Mouse (Mus musculus): ENCODE measurements around the gene Ccdc154.

Ccdc154 gene

GRCm38 (mm10) chr17:25184129-25184691 is 21.9 kb downstream of the Ccdc154 start, which contains the start of gene BC003965:
Gene BC003965 (plus strand): TSS chr17:25184554.
- in situ Hi-C loops (cut with MboI; ENCODE audit: low sequenced_read_pairs): no loop called here

- in situ Hi-C loops (cut with MboI; ENCODE audit: low sequenced_read_pairs): no loop called here
These were observed 22.7 kb downstream of the Ccdc154 start for GRCm38 (mm10) chr17:25184961-25185360.

GRCm38 (mm10) chr17:25187784-25188149 is 25.5 kb downstream of the Ccdc154 start:
- in situ Hi-C loops (cut with MboI; ENCODE audit: low sequenced_read_pairs): no loop called here

GRCm38 (mm10) chr17:25188150-25189031 is 26.1 kb downstream of the Ccdc154 start, which contains the start of gene Unkl:
Gene Unkl (plus strand): TSS chr17:25188397.
- in situ Hi-C loops (cut with MboI; ENCODE audit: low sequenced_read_pairs): no loop called here

- in situ Hi-C loops (cut with MboI; ENCODE audit: low sequenced_read_pairs): no loop called here
These were observed 26.8 kb downstream of the Ccdc154 start for GRCm38 (mm10) chr17:25189091-25189490.

GRCm38 (mm10) chr17:25202401-25202800 is 40.1 kb downstream of the Ccdc154 start:
- in situ Hi-C loops (cut with MboI; ENCODE audit: low sequenced_read_pairs): no loop called here

GRCm38 (mm10) chr17:25210006-25210405 is 47.7 kb downstream of the Ccdc154 start:
- in situ Hi-C loops (cut with MboI; ENCODE audit: low sequenced_read_pairs): no loop called here

GRCm38 (mm10) chr17:25210680-25211466 is 48.6 kb downstream of the Ccdc154 start:
- in situ Hi-C loops (cut with MboI; ENCODE audit: low sequenced_read_pairs): no loop called here

GRCm38 (mm10) chr17:25211705-25212104 is 49.4 kb downstream of the Ccdc154 start:
- in situ Hi-C loops (cut with MboI; ENCODE audit: low sequenced_read_pairs): no loop called here

- in situ Hi-C loops (cut with MboI; ENCODE audit: low sequenced_read_pairs): no loop called here
These were observed 53.2 kb downstream of the Ccdc154 start for GRCm38 (mm10) chr17:25215431-25215830.

GRCm38 (mm10) chr17:25218967-25219366 is 56.7 kb downstream of the Ccdc154 start:
- in situ Hi-C loops (cut with MboI; ENCODE audit: low sequenced_read_pairs): no loop called here

- in situ Hi-C loops (cut with MboI; ENCODE audit: low sequenced_read_pairs): no loop called here
These were observed 57.4 kb downstream of the Ccdc154 start for GRCm38 (mm10) chr17:25219492-25220295.

GRCm38 (mm10) chr17:25220746-25221145 is 58.5 kb downstream of the Ccdc154 start:
- in situ Hi-C loops (cut with MboI; ENCODE audit: low sequenced_read_pairs): no loop called here

All from CH12F3 (cell line).